Mouse (Mus musculus): ENCODE results near the gene Il4i1. TPM values are rescaled to one million over a fixed set of nuclear protein-coding genes. Genes with fewer than 3 reads are reported as not detected.

Gene Il4i1
- polyA plus RNA-seq, 1 experiment from 2014 or later: 1.8 TPM

DNA sequence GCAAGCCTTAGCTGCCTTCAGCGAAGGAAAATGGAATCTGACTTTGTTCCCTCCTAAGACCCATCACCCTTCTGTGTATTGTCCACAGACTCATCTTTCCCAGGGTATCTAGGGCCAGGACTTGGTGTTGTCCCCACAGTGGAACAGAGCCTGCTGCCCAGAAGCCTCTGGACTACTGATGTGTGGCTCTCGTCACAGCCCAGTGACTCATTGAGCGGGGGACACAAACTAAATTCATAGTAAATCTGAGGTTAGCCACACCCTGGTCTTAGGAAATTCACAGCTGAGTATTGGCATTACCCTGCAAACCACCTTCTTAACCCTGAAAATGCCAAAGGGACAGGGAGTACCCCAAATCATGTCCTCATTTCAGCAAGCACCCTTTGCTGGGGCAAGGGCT is 10.6 kb downstream of the Il4i1 start:
- Histone ChIP-seq H3K9ac (ENCODE audit: low read depth, low read length) (no peak overlapping the region), H3K9me3 (ENCODE audit: control insufficient read depth, low read length) (no peaks in the 10 kb centered on the region), H3K27ac (ENCODE audit: low read length) (no peak overlapping the region), H3K36me3 (ENCODE audit: control insufficient read depth, insufficient read depth, low read length) (peaks cover 24% of the 10 kb centered on the region), H3K4me1 (ENCODE audit: control insufficient read depth, insufficient read depth, low read length) (peaks cover 7% of the 10 kb centered on the region; the same call in 1 of the 2 replicates), H3K27me3 (replicated peaks; ENCODE audit: control insufficient read depth, insufficient read depth, low read length) (no peaks in the 10 kb centered on the region), H3K4me2 (ENCODE audit: low read depth, low read length) (no peak overlapping the region), H3K4me3 (ENCODE audit: low read length) (no peak overlapping the region)
- no peak for ATAC-seq
- 77% methylated on average over 3 of the region's 3 CpGs for WGBS

- H3K9me3 ChIP-seq (ENCODE audit: control insufficient read depth, low read length): no peaks in the 10 kb centered on the region
- H3K4me2 ChIP-seq (ENCODE audit: low read depth, low read length): no peak overlapping the region
- H3K4me3 ChIP-seq (ENCODE audit: low read length): no peak overlapping the region
- peaks cover 24% of the 10 kb centered on the region for H3K36me3 ChIP-seq (ENCODE audit: control insufficient read depth, insufficient read depth, low read length)
- no peak overlapping the region for H3K27ac ChIP-seq (ENCODE audit: low read length)
- 96% methylated on average over 5 of the region's 5 CpGs for WGBS
- H3K4me1 ChIP-seq (ENCODE audit: control insufficient read depth, insufficient read depth, low read length): 0 out of 2 replicates have a peak, but pooled peaks cover 2% of the 10 kb centered on the region
- H3K27me3 ChIP-seq (replicated peaks; ENCODE audit: control insufficient read depth, insufficient read depth, low read length): no peaks in the 10 kb centered on the region
- H3K9ac ChIP-seq (ENCODE audit: low read depth, low read length): no peak overlapping the region
- ATAC-seq: no peak
Measured at GRCm38 (mm10) chr7:44828706-44829105, 12.5 kb downstream of the Il4i1 start.

GRCm38 (mm10) chr7:44832763-44833162 is 16.6 kb downstream of the Il4i1 start:
- peaks cover 24% of the 10 kb centered on the region for H3K36me3 ChIP-seq (ENCODE audit: control insufficient read depth, insufficient read depth, low read length)
- H3K4me3 ChIP-seq (ENCODE audit: low read length): no peak overlapping the region
- H3K9ac ChIP-seq (ENCODE audit: low read depth, low read length): no peak overlapping the region
- no peaks in the 10 kb centered on the region for H3K9me3 ChIP-seq (ENCODE audit: control insufficient read depth, low read length)
- WGBS: 61% methylated on average over 4 of the region's 4 CpGs
- no peaks in the 10 kb centered on the region for H3K27me3 ChIP-seq (replicated peaks; ENCODE audit: control insufficient read depth, insufficient read depth, low read length)
- H3K4me1 ChIP-seq (ENCODE audit: control insufficient read depth, insufficient read depth, low read length): 0 out of 2 replicates have a peak, but pooled peaks cover 9% of the 10 kb centered on the region
- ATAC-seq: no peak
- H3K27ac ChIP-seq (ENCODE audit: low read length): no peak overlapping the region
- no peak overlapping the region for H3K4me2 ChIP-seq (ENCODE audit: low read depth, low read length)

DNA sequence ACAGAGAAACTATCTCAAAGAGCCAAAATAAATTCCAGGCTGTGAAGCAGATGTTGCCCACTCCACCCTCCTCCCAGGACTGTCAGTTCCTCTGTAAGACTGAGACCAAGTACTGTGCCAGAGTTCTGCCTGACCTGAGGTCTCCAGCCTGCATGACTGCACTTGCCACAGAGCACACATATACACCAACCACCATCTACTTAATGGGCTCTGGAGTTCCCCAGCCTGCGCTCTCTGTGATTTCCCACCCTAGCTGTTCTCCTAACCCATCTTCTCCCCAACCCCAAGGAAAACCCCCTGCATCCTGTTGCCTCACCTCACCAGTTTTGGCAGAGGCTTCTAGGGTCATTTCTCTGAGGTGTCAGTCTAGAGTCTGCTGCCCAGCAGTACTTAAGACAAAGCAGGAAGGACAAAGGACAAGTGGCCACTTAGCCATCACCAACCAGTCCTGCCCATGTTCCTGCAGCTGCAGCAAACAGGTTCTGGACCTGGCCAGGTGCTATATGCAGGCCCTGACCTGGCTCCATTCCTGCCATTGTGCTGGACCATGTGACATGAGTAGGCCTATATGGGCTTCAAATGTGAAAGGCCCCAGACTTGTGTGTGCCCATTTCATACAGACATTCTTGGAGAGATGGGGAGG is 19.3 kb downstream of the Il4i1 start:
- 0 out of 2 replicates have a peak, but pooled peaks cover 3% of the 10 kb centered on the region for H3K27me3 ChIP-seq (replicated peaks; ENCODE audit: control insufficient read depth, insufficient read depth, low read length)
- H3K9me3 ChIP-seq (ENCODE audit: control insufficient read depth, low read length): no peaks in the 10 kb centered on the region
- WGBS: 100% methylated on average over 1 of the region's 1 CpGs
- ATAC-seq: no peak
- no peak overlapping the region for H3K4me2 ChIP-seq (ENCODE audit: low read depth, low read length)
- H3K27ac ChIP-seq (ENCODE audit: low read length): no peak overlapping the region
- H3K9ac ChIP-seq (ENCODE audit: low read depth, low read length): no peak overlapping the region
- H3K36me3 ChIP-seq (ENCODE audit: control insufficient read depth, insufficient read depth, low read length): 0 out of 2 replicates have a peak, but pooled peaks cover 7% of the 10 kb centered on the region
- no peak overlapping the region for H3K4me3 ChIP-seq (ENCODE audit: low read length)
- H3K4me1 ChIP-seq (ENCODE audit: control insufficient read depth, insufficient read depth, low read length): peaks cover 21% of the 10 kb centered on the region

DNA sequence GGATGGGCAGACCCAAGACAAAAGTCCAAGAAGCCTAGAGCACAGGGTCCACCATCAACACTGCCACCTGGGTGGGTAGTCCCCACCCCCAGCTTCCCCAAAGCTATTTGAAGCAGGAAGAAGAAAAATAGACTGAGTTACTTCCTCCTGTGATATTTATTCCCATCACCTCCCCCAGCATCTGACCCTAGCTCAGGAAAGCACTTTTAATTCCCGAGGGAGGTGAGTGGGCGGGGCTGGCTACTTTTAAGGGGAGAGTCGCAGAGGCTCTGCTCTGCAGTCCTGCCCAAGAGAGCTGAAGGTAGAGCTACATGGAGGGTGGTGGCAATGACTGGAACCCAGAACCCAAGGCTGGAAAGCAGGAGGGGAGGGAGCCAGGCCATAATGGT is 19.8 kb downstream of the Il4i1 start:
- 43% methylated on average over 3 of the region's 3 CpGs for whole genome bisulfite sequencing
- ATAC-seq: no peak
- Histone ChIP-seq H3K4me3 (ENCODE audit: low read length) (no peak overlapping the region), H3K27me3 (replicated peaks; ENCODE audit: control insufficient read depth, insufficient read depth, low read length) (peaks cover 5% of the 10 kb centered on the region; the same call in 1 of the 2 replicates), H3K27ac (ENCODE audit: low read length) (no peak overlapping the region), H3K9me3 (ENCODE audit: control insufficient read depth, low read length) (no peaks in the 10 kb centered on the region), H3K9ac (ENCODE audit: low read depth, low read length) (0 out of 2 replicates have a peak overlapping the region, but pooled peaks have one; percentile 7), H3K36me3 (ENCODE audit: control insufficient read depth, insufficient read depth, low read length) (0 out of 2 replicates have a peak, but pooled peaks cover 2% of the 10 kb centered on the region), H3K4me1 (ENCODE audit: control insufficient read depth, insufficient read depth, low read length) (peaks cover 21% of the 10 kb centered on the region), H3K4me2 (ENCODE audit: low read depth, low read length) (no peak overlapping the region)

GRCm38 (mm10) chr7:44836423-44837053 is 20.4 kb downstream of the Il4i1 start:
- Histone ChIP-seq H3K9ac (ENCODE audit: low read depth, low read length) (0 out of 2 replicates have a peak overlapping the region, but pooled peaks have one; percentile 7), H3K4me2 (ENCODE audit: low read depth, low read length) (no peak overlapping the region), H3K4me3 (ENCODE audit: low read length) (no peak overlapping the region), H3K36me3 (ENCODE audit: control insufficient read depth, insufficient read depth, low read length) (no peaks in the 10 kb centered on the region), H3K27ac (ENCODE audit: low read length) (no peak overlapping the region), H3K4me1 (ENCODE audit: control insufficient read depth, insufficient read depth, low read length) (peaks cover 21% of the 10 kb centered on the region), H3K9me3 (ENCODE audit: control insufficient read depth, low read length) (no peaks in the 10 kb centered on the region), H3K27me3 (replicated peaks; ENCODE audit: control insufficient read depth, insufficient read depth, low read length) (peaks cover 5% of the 10 kb centered on the region; the same call in 1 of the 2 replicates)
- WGBS: 80% methylated on average over 9 of the region's 9 CpGs
- no peak for ATAC-seq

DNA sequence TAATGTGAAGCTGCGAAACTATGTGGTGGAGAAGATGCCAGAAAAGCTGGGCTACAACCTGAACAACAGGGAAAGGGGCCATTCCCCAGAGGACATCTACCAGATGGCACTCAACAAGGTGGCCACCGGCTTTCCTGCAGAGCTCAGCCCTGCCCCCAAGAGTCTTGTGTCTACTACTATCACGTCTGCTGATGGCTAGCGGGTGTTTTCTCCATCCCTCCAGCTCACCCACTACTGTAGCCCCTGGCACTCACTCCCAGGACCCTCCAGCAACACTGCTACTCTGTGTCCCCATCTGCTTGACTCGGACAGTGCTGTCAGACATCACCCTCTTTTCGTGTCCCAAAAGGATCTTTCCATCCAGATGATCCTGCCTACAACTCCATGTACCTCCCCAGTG is 21.9 kb downstream of the Il4i1 start:
- H3K9ac ChIP-seq (ENCODE audit: low read depth, low read length): no peak overlapping the region
- peaks cover 5% of the 10 kb centered on the region; the same call in 1 of the 2 replicates for H3K27me3 ChIP-seq (replicated peaks; ENCODE audit: control insufficient read depth, insufficient read depth, low read length)
- WGBS: 88% methylated on average over 6 of the region's 6 CpGs
- H3K4me2 ChIP-seq (ENCODE audit: low read depth, low read length): no peak overlapping the region
- H3K4me3 ChIP-seq (ENCODE audit: low read length): no peak overlapping the region
- H3K36me3 ChIP-seq (ENCODE audit: control insufficient read depth, insufficient read depth, low read length): peaks cover 9% of the 10 kb centered on the region
- peaks cover 18% of the 10 kb centered on the region for H3K4me1 ChIP-seq (ENCODE audit: control insufficient read depth, insufficient read depth, low read length)
- no peak for ATAC-seq
- H3K27ac ChIP-seq (ENCODE audit: low read length): no peak overlapping the region
- H3K9me3 ChIP-seq (ENCODE audit: control insufficient read depth, low read length): no peaks in the 10 kb centered on the region

DNA sequence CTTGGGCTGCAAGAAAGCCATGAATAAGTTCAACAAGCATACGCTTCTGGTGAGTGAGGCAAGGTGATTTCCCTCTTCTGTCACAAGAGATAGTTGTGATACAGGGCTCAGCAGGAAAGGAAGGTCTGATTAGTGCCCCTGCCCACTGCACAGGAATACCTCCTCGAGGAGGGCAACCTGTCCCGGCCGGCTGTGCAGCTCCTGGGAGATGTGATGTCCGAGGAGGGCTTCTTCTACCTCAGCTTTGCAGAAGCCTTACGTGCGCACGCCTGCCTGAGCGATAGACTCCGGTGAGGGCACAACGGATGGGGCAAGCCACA is 22.9 kb downstream of the Il4i1 start:
- Histone ChIP-seq H3K27ac (ENCODE audit: low read length) (no peak overlapping the region), H3K27me3 (replicated peaks; ENCODE audit: control insufficient read depth, insufficient read depth, low read length) (peaks cover 5% of the 10 kb centered on the region; the same call in 1 of the 2 replicates), H3K4me3 (ENCODE audit: low read length) (peak overlapping the region; percentile 44), H3K4me2 (ENCODE audit: low read depth, low read length) (peak overlapping the region; percentile 81), H3K4me1 (ENCODE audit: control insufficient read depth, insufficient read depth, low read length) (peaks cover 18% of the 10 kb centered on the region), H3K36me3 (ENCODE audit: control insufficient read depth, insufficient read depth, low read length) (peaks cover 10% of the 10 kb centered on the region), H3K9me3 (ENCODE audit: control insufficient read depth, low read length) (no peaks in the 10 kb centered on the region), H3K9ac (ENCODE audit: low read depth, low read length) (peak overlapping the region; percentile 69)
- ATAC-seq: no peak
- 29% methylated on average over 11 of the region's 11 CpGs for WGBS

- Histone ChIP-seq H3K9me3 (ENCODE audit: control insufficient read depth, low read length) (no peaks in the 10 kb centered on the region), H3K4me1 (ENCODE audit: control insufficient read depth, insufficient read depth, low read length) (peaks cover 18% of the 10 kb centered on the region), H3K27ac (ENCODE audit: low read length) (no peak overlapping the region), H3K4me3 (ENCODE audit: low read length) (peak overlapping the region; percentile 44), H3K9ac (ENCODE audit: low read depth, low read length) (peak overlapping the region; percentile 69), H3K27me3 (replicated peaks; ENCODE audit: control insufficient read depth, insufficient read depth, low read length) (peaks cover 5% of the 10 kb centered on the region; the same call in 1 of the 2 replicates), H3K4me2 (ENCODE audit: low read depth, low read length) (peak overlapping the region; percentile 81), H3K36me3 (ENCODE audit: control insufficient read depth, insufficient read depth, low read length) (peaks cover 15% of the 10 kb centered on the region)
- 3% methylated on average over 58 of the region's 58 CpGs for WGBS
- peak; percentile 72 for ATAC-seq
Measured at GRCm38 (mm10) chr7:44839491-44840191, 23.5 kb downstream of the Il4i1 start.
